Mouse (Mus musculus): Measurements from ENCODE around the gene Calm1.

GRCm38 (mm10) chr12:100206926-100207325 lies 7.7 kb downstream of the Calm1 start:
- TF ChIP-seq CTCF (IDR thresholded peaks at IDR 0.05; ENCODE audit: extremely low read depth, insufficient read length, insufficient replicate concordance, low read depth, low read length): no peak
- TF ChIP-seq POLR2A (IDR thresholded peaks at IDR 0.05; ENCODE audit: low read depth, low read length): no peak
